Mouse (Mus musculus): Measurements from ENCODE around the gene Rdh16f1. TPM values are rescaled to one million over a fixed set of nuclear protein-coding genes. Genes with fewer than 3 reads are reported as not detected.
A peak's percentile ranks its signal among the peaks of the same experiment; 100 is the strongest.
"Not testable (repeated sequence)": the region's sequence is repeated elsewhere in the genome, so short reads cannot be mapped to it uniquely, and the experiment has no call there.

The Rdh16f1 gene
- polyA plus RNA-seq, 1 experiment from 2014 or later, result not detected

GRCm38 (mm10) chr10:127750136-127750777 is 9.3 kb upstream of the Rdh16f1 start:
- H3K36me3 ChIP-seq, result peaks cover 33% of the 10 kb centered on the region
- peak overlapping the region; percentile 52 for H3K4me3 ChIP-seq
- H3K4me2 ChIP-seq, result peak overlapping the region; percentile 66
- no peaks in the 10 kb centered on the region for H3K9me3 ChIP-seq
- H3K9ac ChIP-seq, result peak overlapping the region; percentile 76
- 39% methylated on average over 24 of the region's 24 CpGs for WGBS
- no peak for ATAC-seq (ENCODE audit: extremely low read depth, insufficient number of reproducible peaks, low FRiP score, low TSS enrichment)
- H3K27me3 ChIP-seq (replicated peaks), result no peaks in the 10 kb centered on the region
- peak overlapping the region; percentile 69 for H3K27ac ChIP-seq (replicated peaks)
- H3K4me1 ChIP-seq, result peaks cover 32% of the 10 kb centered on the region

- Histone ChIP-seq H3K4me2 (peak within 1 kb of the TSS; percentile 66), H3K4me3 (peak within 1 kb of the TSS; percentile 52), H3K27me3 (replicated peaks) (no peaks in the 10 kb centered on the region), H3K27ac (replicated peaks) (peak within 1 kb of the TSS; percentile 69), H3K36me3 (peaks cover 22% of the 10 kb centered on the region), H3K9ac (peak within 1 kb of the TSS; percentile 76), H3K4me1 (peaks cover 37% of the 10 kb centered on the region), H3K9me3 (no peaks in the 10 kb centered on the region)
- WGBS, result 34% methylated on average over 8 of the region's 8 CpGs
- ATAC-seq (ENCODE audit: extremely low read depth, insufficient number of reproducible peaks, low FRiP score, low TSS enrichment), result peak; percentile 48; the same call in 1 of the 2 replicates
Observed at GRCm38 (mm10) chr10:127751548-127751947, 8.0 kb upstream of the Rdh16f1 start, which contains the start of gene Gpr182. Gpr182 (minus strand) TSS chr10:127751732.

GRCm38 (mm10) chr10:127754566-127755166 is 4.9 kb upstream of the Rdh16f1 start:
- no peaks in the 10 kb centered on the region for H3K27me3 ChIP-seq (replicated peaks)
- no peaks in the 10 kb centered on the region for H3K9me3 ChIP-seq
- H3K4me1 ChIP-seq, result peaks cover 32% of the 10 kb centered on the region
- H3K27ac ChIP-seq (replicated peaks), result peak overlapping the region; percentile 81
- ATAC-seq (ENCODE audit: extremely low read depth, insufficient number of reproducible peaks, low FRiP score, low TSS enrichment), result no peak
- 52% methylated on average over 6 of the region's 6 CpGs for WGBS
- no peak overlapping the region for H3K9ac ChIP-seq
- no peak overlapping the region; the same call in 1 of the 2 replicates for H3K4me2 ChIP-seq
- H3K4me3 ChIP-seq, result no peak overlapping the region
- H3K36me3 ChIP-seq, result no peaks in the 10 kb centered on the region

- WGBS, result 39% methylated on average over 3 of the region's 3 CpGs
- H3K9me3 ChIP-seq, result no peaks in the 10 kb centered on the region
- no peaks in the 10 kb centered on the region for H3K27me3 ChIP-seq (replicated peaks)
- H3K27ac ChIP-seq (replicated peaks), result peak overlapping the region; percentile 81
- H3K36me3 ChIP-seq, result no peaks in the 10 kb centered on the region
- no peak for ATAC-seq (ENCODE audit: extremely low read depth, insufficient number of reproducible peaks, low FRiP score, low TSS enrichment)
- no peak overlapping the region for H3K4me3 ChIP-seq
- H3K4me1 ChIP-seq, result peaks cover 32% of the 10 kb centered on the region
- H3K9ac ChIP-seq, result no peak overlapping the region
- H3K4me2 ChIP-seq, result no peak overlapping the region
Observed at GRCm38 (mm10) chr10:127755246-127755645, 4.3 kb upstream of the Rdh16f1 start.

GRCm38 (mm10) chr10:127755770-127756468 is 3.7 kb upstream of the Rdh16f1 start:
- no peak for ATAC-seq (ENCODE audit: extremely low read depth, insufficient number of reproducible peaks, low FRiP score, low TSS enrichment)

GRCm38 (mm10) chr10:127762926-127763325 is 3.3 kb downstream of the Rdh16f1 start:
- H3K27ac ChIP-seq (replicated peaks); H3K9me3 ChIP-seq; ATAC-seq (ENCODE audit: extremely low read depth, insufficient number of reproducible peaks, low FRiP score, low TSS enrichment); H3K36me3 ChIP-seq; H3K27me3 ChIP-seq (replicated peaks); H3K4me2 ChIP-seq; H3K9ac ChIP-seq; H3K4me1 ChIP-seq; H3K4me3 ChIP-seq: not testable (repeated sequence)
- WGBS, result 79% methylated on average over 10 of the region's 10 CpGs

More at GRCm38 (mm10) chr10:127755770-127756468, 3.7 kb upstream of the Rdh16f1 start:
- Histone ChIP-seq H3K36me3 (no peaks in the 10 kb centered on the region), H3K4me1 (peaks cover 32% of the 10 kb centered on the region), H3K27me3 (replicated peaks) (no peaks in the 10 kb centered on the region), H3K9me3 (no peaks in the 10 kb centered on the region), H3K4me2 (peak overlapping the region; percentile 66), H3K9ac (peak overlapping the region; percentile 52), H3K4me3 (peak overlapping the region; percentile 37), H3K27ac (replicated peaks) (peak overlapping the region; percentile 81)
- 20% methylated on average over 18 of the region's 18 CpGs for WGBS

- Histone ChIP-seq H3K4me2 (no peak overlapping the region), H3K9ac (no peak overlapping the region), H3K27me3 (replicated peaks) (no peaks in the 10 kb centered on the region), H3K4me3 (no peak overlapping the region), H3K4me1 (no peaks in the 10 kb centered on the region), H3K9me3 (no peaks in the 10 kb centered on the region), H3K36me3 (no peaks in the 10 kb centered on the region), H3K27ac (replicated peaks) (no peak overlapping the region)
- ATAC-seq (ENCODE audit: extremely low read depth, insufficient number of reproducible peaks, low FRiP score, low TSS enrichment), result no peak
- 52% methylated on average over 12 of the region's 12 CpGs for WGBS
Observed at GRCm38 (mm10) chr10:127763914-127764680, 4.5 kb downstream of the Rdh16f1 start.

GRCm38 (mm10) chr10:127766564-127766963 is 7.0 kb downstream of the Rdh16f1 start:
- H3K9me3 ChIP-seq, result no peaks in the 10 kb centered on the region
- H3K4me1 ChIP-seq, result no peaks in the 10 kb centered on the region
- H3K36me3 ChIP-seq, result no peaks in the 10 kb centered on the region
- H3K4me2 ChIP-seq, result no peak overlapping the region
- no peak for ATAC-seq (ENCODE audit: extremely low read depth, insufficient number of reproducible peaks, low FRiP score, low TSS enrichment)
- WGBS, result 68% methylated on average over 1 of the region's 1 CpGs
- H3K4me3 ChIP-seq, result no peak overlapping the region
- H3K27me3 ChIP-seq (replicated peaks), result no peaks in the 10 kb centered on the region
- no peak overlapping the region for H3K27ac ChIP-seq (replicated peaks)
- H3K9ac ChIP-seq, result no peak overlapping the region

GRCm38 (mm10) chr10:127776011-127776410 is 16.4 kb downstream of the Rdh16f1 start, which contains the start of gene Rdh9:
Rdh9 (plus strand) TSS chr10:127776386.
- ATAC-seq (ENCODE audit: extremely low read depth, insufficient number of reproducible peaks, low FRiP score, low TSS enrichment), result no peak
- Histone ChIP-seq H3K36me3 (no peaks in the 10 kb centered on the region), H3K9me3 (no peaks in the 10 kb centered on the region), H3K4me3 (no peak within 1 kb of the TSS), H3K4me1 (no peaks in the 10 kb centered on the region), H3K9ac (no peak within 1 kb of the TSS), H3K4me2 (no peak within 1 kb of the TSS), H3K27me3 (replicated peaks) (no peaks in the 10 kb centered on the region), H3K27ac (replicated peaks) (no peak within 1 kb of the TSS)
- WGBS, result 68% methylated on average over 2 of the region's 2 CpGs

- H3K4me1 ChIP-seq; H3K27me3 ChIP-seq (replicated peaks); H3K4me3 ChIP-seq; H3K36me3 ChIP-seq; H3K9ac ChIP-seq; H3K9me3 ChIP-seq; ATAC-seq (ENCODE audit: extremely low read depth, insufficient number of reproducible peaks, low FRiP score, low TSS enrichment); H3K27ac ChIP-seq (replicated peaks); H3K4me2 ChIP-seq: not testable (repeated sequence)
- WGBS, result 89% methylated on average over 17 of the region's 17 CpGs
Observed at GRCm38 (mm10) chr10:127782321-127782720, 22.7 kb downstream of the Rdh16f1 start.

- not testable (repeated sequence) for H3K4me2 ChIP-seq; H3K9me3 ChIP-seq; H3K9ac ChIP-seq; ATAC-seq (ENCODE audit: extremely low read depth, insufficient number of reproducible peaks, low FRiP score, low TSS enrichment); H3K27ac ChIP-seq (replicated peaks); H3K4me1 ChIP-seq; H3K36me3 ChIP-seq; H3K4me3 ChIP-seq; H3K27me3 ChIP-seq (replicated peaks)
- 82% methylated on average over 1 of the region's 1 CpGs for WGBS
Observed at GRCm38 (mm10) chr10:127785411-127785810, 25.8 kb downstream of the Rdh16f1 start.
